Mouse (Mus musculus) thymus, adult 2 months (tissue): ENCODE measurements around the gene Tpk1. TPM values are rescaled to one million over a fixed set of nuclear protein-coding genes. Genes with fewer than 3 reads are reported as not detected.

Experiments used
- DNase-seq: peaks from one replicate; pipeline ENCODE4 v3.0.0; 2021
- H3K27ac ChIP-seq: fragments of 200-500 bp; 2 replicates; pipeline ENCODE4 v1.5.1; 2012; ENCODE audit warnings: low read length, control low read depth; ENCODE audit not compliant: control insufficient read depth, insufficient read depth
- H3K27me3 ChIP-seq: fragments of 200-500 bp; 2 replicates; pipeline ENCODE4 v1.6.1; 2012; ENCODE audit warnings: mild to moderate bottlenecking, low read length, moderate library complexity, mixed read lengths; ENCODE audit not compliant: control insufficient read depth, insufficient read depth
- H3K36me3 ChIP-seq: fragments of 200-500 bp; 2 replicates; pipeline ENCODE4 v1.6.1; 2012; ENCODE audit warnings: mild to moderate bottlenecking, low read length, moderate library complexity; ENCODE audit not compliant: control insufficient read depth, insufficient read depth
- H3K4me1 ChIP-seq: fragments of 200-500 bp; replicated peaks from 2 replicates; pipeline ENCODE4 v1.6.1; 2012; ENCODE audit warnings: low read length; ENCODE audit not compliant: control insufficient read depth, insufficient read depth
- H3K4me3 ChIP-seq: fragments of 200-500 bp; 2 replicates; pipeline ENCODE4 v1.5.1; 2012; ENCODE audit warnings: mild to moderate bottlenecking, low read length, control low read depth, moderate library complexity; ENCODE audit not compliant: control insufficient read depth, insufficient read depth
- CTCF ChIP-seq: fragments of 200-500 bp; IDR thresholded peaks from 2 replicates; pipeline ENCODE4 v1.5.1; 2012; ENCODE audit warnings: mild to moderate bottlenecking, control low read depth, low read length, moderate library complexity, borderline replicate concordance; ENCODE audit not compliant: control insufficient read depth, poor library complexity, insufficient read depth; ENCODE audit errors: extremely low read depth
- POLR2A ChIP-seq: fragments of 200-500 bp; IDR thresholded peaks from 2 replicates; pipeline ENCODE4 v1.6.1; 2012; ENCODE audit warnings: mild to moderate bottlenecking, low read length, control low read depth, moderate library complexity; ENCODE audit not compliant: control insufficient read depth, poor library complexity, insufficient read depth; ENCODE audit errors: extremely low read depth
- WGBS: fragments of 180-500 bp; shearing (Covaris S2); methylation state at CpG from one replicate; pipeline ENCODE4 v1.1.7; 2018; 5-methylcytosine and 5-hydroxymethylcytosine counted together
- polyA plus RNA-seq: library from polyadenylated mRNA; depleted of rRNA; stranded (reverse); fragments of >200 nt; gene quantifications from 2 replicates; pipeline ENCODE4 v1.2.3, GENCODE M21; 2012

The Tpk1 gene
- polyA plus RNA-seq, 1 experiment: 3.2 TPM

DNA sequence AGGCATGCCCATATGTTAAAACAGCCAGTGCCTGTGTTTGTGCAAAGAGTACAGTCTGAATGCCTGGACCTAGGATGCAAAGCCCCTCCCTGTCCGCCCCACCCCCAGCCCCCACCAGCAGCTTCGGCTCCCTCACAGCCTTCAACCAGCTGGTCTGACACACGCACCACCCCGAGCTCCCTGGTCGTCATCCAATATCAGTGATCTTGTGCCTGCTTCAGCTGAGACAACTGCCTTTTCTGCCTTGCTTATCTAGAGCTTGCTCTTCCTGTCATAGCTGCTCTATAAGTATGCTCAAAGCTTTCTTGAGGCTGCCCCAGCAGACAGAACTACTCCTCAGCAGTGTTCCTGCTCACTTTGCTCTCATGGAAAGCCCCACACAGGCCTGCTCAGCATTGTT is 370.2 kb downstream of the Tpk1 start:
- TF ChIP-seq POLR2A (no peak), CTCF (no peak)
- 73% methylated on average over 5 of the region's 5 CpGs for WGBS
- H3K36me3 ChIP-seq: no peaks in the 10 kb centered on the region
- no peaks in the 10 kb centered on the region for H3K4me1 ChIP-seq
- no peak for DNase-seq
- no peak overlapping the region for H3K4me3 ChIP-seq
- no peak overlapping the region for H3K27ac ChIP-seq
- H3K27me3 ChIP-seq: no peaks in the 10 kb centered on the region
